In the genomic region with DNA sequence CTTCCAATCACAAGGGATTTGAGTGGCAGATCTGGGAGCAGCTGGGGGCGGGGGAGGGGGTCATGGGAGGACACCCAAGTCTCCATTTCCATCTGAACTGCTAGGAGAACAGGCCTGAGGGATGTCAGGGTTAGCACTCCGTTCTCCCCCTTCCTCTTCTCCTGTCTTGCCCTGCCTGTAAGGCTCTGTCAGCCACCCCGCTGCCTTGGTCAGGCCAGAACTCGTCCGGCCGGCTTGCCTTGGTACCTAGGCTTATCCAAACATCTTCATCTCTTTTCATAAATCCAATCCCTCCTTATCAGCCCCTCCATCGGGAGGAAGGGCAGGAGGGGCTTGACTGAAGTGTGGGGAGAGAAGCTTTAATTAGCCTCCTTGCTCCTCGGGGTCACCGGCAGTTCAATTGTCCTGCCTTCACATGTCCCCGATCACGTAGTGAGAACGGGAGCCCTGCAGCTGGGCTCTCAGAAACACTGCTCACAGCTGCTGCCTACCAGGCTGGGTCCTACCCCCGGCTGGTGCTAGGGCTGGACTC, we compare ENCODE assay signal across 12 mouse cellular contexts.
DNase-seq lines count a peak whose midpoint lies in the region; ATAC-seq and TF ChIP-seq lines count a peak whose summit lies in the region.
"Had no signal": no experiment of that assay in that cellular context is flagged by ENCODE, and none has a peak within 500 bp of the region (broad histone marks: within the 10 kb centered on the region; RNA-seq: fewer than 3 reads in every experiment).

No protein-coding gene starts in this region.

- H3K4me3 ChIP-seq in hindbrain, embryonic 10.5 days: peak overlapping the region; percentile 27
- H3K4me3 ChIP-seq in hindbrain, embryonic 16.5 days (ENCODE audit: low read length): no peak overlapping the region
- H3K4me3 ChIP-seq in midbrain, embryonic 12.5 days: no peak overlapping the region
- H3K4me3 ChIP-seq in midbrain, postnatal 0 days (ENCODE audit: low read depth, low read length): no peak overlapping the region
- H3K4me3 ChIP-seq: erythroblast, embryonic 14.5 days; hindbrain, embryonic 15.5 days; liver, embryonic 12.5 days had no signal

- peaks cover 56% of the 10 kb centered on the region for H3K4me1 ChIP-seq in hindbrain, embryonic 10.5 days (replicated peaks)
- H3K4me1 ChIP-seq in hindbrain, embryonic 16.5 days (ENCODE audit: control insufficient read depth, insufficient read depth, low read depth, low read length): peaks cover 19% of the 10 kb centered on the region
- H3K4me1 ChIP-seq in midbrain, embryonic 12.5 days: peaks cover 30% of the 10 kb centered on the region
- H3K4me1 ChIP-seq in midbrain, postnatal 0 days (ENCODE audit: insufficient read depth, low read length): peaks cover 6% of the 10 kb centered on the region; the same call in 1 of the 2 replicates
- H3K4me1 ChIP-seq: liver, embryonic 12.5 days had no signal

- no peak for ATAC-seq in hindbrain, embryonic 16.5 days
- ATAC-seq in midbrain, embryonic 12.5 days (ENCODE audit: low FRiP score, low read depth): peak; percentile 32
- ATAC-seq in midbrain, postnatal 0 days (ENCODE audit: low FRiP score): no peak
- ATAC-seq: liver, embryonic 12.5 days had no signal

- no peak overlapping the region for H3K4me2 ChIP-seq in hindbrain, embryonic 16.5 days (ENCODE audit: low read length)
- no peak overlapping the region for H3K4me2 ChIP-seq in midbrain, embryonic 12.5 days (replicated peaks)
- no peak overlapping the region for H3K4me2 ChIP-seq in midbrain, postnatal 0 days (ENCODE audit: low read depth, low read length, poor library complexity, severe bottlenecking)
- H3K4me2 ChIP-seq: hindbrain, embryonic 15.5 days; liver, embryonic 12.5 days had no signal

- no peaks in the 10 kb centered on the region for H3K36me3 ChIP-seq in hindbrain, embryonic 10.5 days
- H3K36me3 ChIP-seq in hindbrain, embryonic 16.5 days (ENCODE audit: control insufficient read depth, insufficient read depth, low read length): no peaks in the 10 kb centered on the region
- H3K36me3 ChIP-seq in midbrain, embryonic 12.5 days: no peaks in the 10 kb centered on the region
- H3K36me3 ChIP-seq in midbrain, postnatal 0 days (ENCODE audit: insufficient read depth, low read length): no peaks in the 10 kb centered on the region
- H3K36me3 ChIP-seq: hindbrain, embryonic 15.5 days; liver, embryonic 12.5 days had no signal

- WGBS in hindbrain, embryonic 10.5 days: 27% methylated on average over 13 of the region's 13 CpGs
- WGBS in hindbrain, embryonic 16.5 days: 26% methylated on average over 13 of the region's 13 CpGs
- 23% methylated on average over 13 of the region's 13 CpGs for WGBS in midbrain, embryonic 12.5 days
- WGBS in midbrain, postnatal 0 days: 32% methylated on average over 13 of the region's 13 CpGs

- H3K9ac ChIP-seq in hindbrain, embryonic 16.5 days (ENCODE audit: low read depth, low read length): no peak overlapping the region
- 0 out of 2 replicates have a peak overlapping the region, but pooled peaks have one; percentile 1 for H3K9ac ChIP-seq in midbrain, embryonic 12.5 days (replicated peaks)
- no peak overlapping the region for H3K9ac ChIP-seq in midbrain, postnatal 0 days (replicated peaks; ENCODE audit: low read length, poor library complexity, severe bottlenecking)
- H3K9ac ChIP-seq: hindbrain, embryonic 15.5 days; liver, embryonic 12.5 days had no signal

- H3K27ac ChIP-seq in hindbrain, embryonic 10.5 days: peak overlapping the region; percentile 80
- H3K27ac ChIP-seq in hindbrain, embryonic 16.5 days (ENCODE audit: low read depth, low read length): no peak overlapping the region
- no peak overlapping the region for H3K27ac ChIP-seq in midbrain, embryonic 12.5 days (replicated peaks)
- no peak overlapping the region for H3K27ac ChIP-seq in midbrain, postnatal 0 days (ENCODE audit: low read depth, low read length)
- H3K27ac ChIP-seq: hindbrain, embryonic 15.5 days; liver, embryonic 12.5 days had no signal

- peak; percentile 56 for DNase-seq in hindbrain, embryonic 10.5 days (ENCODE audit: low spot score)
- DNase-seq in midbrain, postnatal 0 days (ENCODE audit: low spot score): no peak
- DNase-seq in forelimb bud, embryonic 11.5 days (ENCODE audit: low read depth, low spot score): peak; percentile 31
- DNase-seq in urinary bladder, postnatal 14 days (ENCODE audit: low spot score): peak; percentile 79
- DNase-seq in right cerebral cortex, postnatal 25 days: no peak
- no peak for DNase-seq in cerebellum, adult 18-20 months
- DNase-seq: cerebellum, adult 11-12 months had no signal

- no peak for TF ChIP-seq CTCF in midbrain, postnatal 0 days (IDR thresholded peaks at IDR 0.05)

- no peaks in the 10 kb centered on the region for H3K9me3 ChIP-seq in hindbrain, embryonic 10.5 days
- no peaks in the 10 kb centered on the region for H3K9me3 ChIP-seq in hindbrain, embryonic 16.5 days (ENCODE audit: control insufficient read depth, low read length)
- no peaks in the 10 kb centered on the region for H3K9me3 ChIP-seq in midbrain, embryonic 12.5 days
- H3K9me3 ChIP-seq in midbrain, postnatal 0 days (ENCODE audit: low read length): no peaks in the 10 kb centered on the region
- H3K9me3 ChIP-seq: hindbrain, embryonic 15.5 days; liver, embryonic 12.5 days had no signal

- H3K27me3 ChIP-seq in hindbrain, embryonic 10.5 days (ENCODE audit: insufficient read depth, poor library complexity, severe bottlenecking): peaks cover 27% of the 10 kb centered on the region
- H3K27me3 ChIP-seq in hindbrain, embryonic 16.5 days (replicated peaks; ENCODE audit: control insufficient read depth, insufficient read depth, low read length): no peaks in the 10 kb centered on the region
- H3K27me3 ChIP-seq in midbrain, embryonic 12.5 days: peaks cover 14% of the 10 kb centered on the region
- H3K27me3 ChIP-seq in midbrain, postnatal 0 days (ENCODE audit: insufficient read depth, low read length): no peaks in the 10 kb centered on the region
- H3K27me3 ChIP-seq: hindbrain, embryonic 15.5 days; liver, embryonic 12.5 days had no signal

Comparison
In these comparisons a context has a peak if more than half of its experiments do, and no peak if none do; other contexts are left out.
1. DNase-seq: peak in hindbrain, embryonic 10.5 days (single experiment), forelimb bud, embryonic 11.5 days (single experiment) and urinary bladder, postnatal 14 days (single experiment); none in midbrain, postnatal 0 days (single experiment), right cerebral cortex, postnatal 25 days (single experiment) and cerebellum, adult 18-20 months (0 of 2).